Mouse (Mus musculus) stomach, embryonic 14.5 days (tissue): ENCODE results near the gene Olfr508. TPM values are rescaled to one million over a fixed set of nuclear protein-coding genes. Genes with fewer than 3 reads are reported as not detected.

Source experiments
- ATAC-seq: fragments of 200-750 bp; cut with Nextera tagmentation; 2 replicates; pipeline ENCODE4 v1.8.0; 2017; ENCODE audit warnings: low read depth, moderate TSS enrichment; ENCODE audit not compliant: insufficient number of reproducible peaks, insufficient read depth, low FRiP score
- H3K27ac ChIP-seq: fragments of 300-500 bp; sonication (generic); 2 replicates; pipeline ENCODE4 v1.5.1; 2014; ENCODE audit warnings: mild to moderate bottlenecking, low read length, moderate library complexity, mixed read lengths
- H3K27me3 ChIP-seq: fragments of 300-500 bp; sonication (generic); 2 replicates; pipeline ENCODE4 v1.6.1; 2014; ENCODE audit warnings: low read length, control low read depth, mixed read lengths; ENCODE audit not compliant: control insufficient read depth, insufficient read depth
- H3K36me3 ChIP-seq: fragments of 300-500 bp; sonication (generic); 2 replicates; pipeline ENCODE4 v1.6.1; 2014; ENCODE audit warnings: mild to moderate bottlenecking, control low read depth, low read length, moderate library complexity, mixed read lengths; ENCODE audit not compliant: control insufficient read depth, insufficient read depth
- H3K4me1 ChIP-seq: fragments of 300-500 bp; sonication (generic); 2 replicates; pipeline ENCODE4 v1.6.1; 2014; ENCODE audit warnings: low read length, control low read depth, mixed read lengths; ENCODE audit not compliant: control insufficient read depth, insufficient read depth
- H3K4me2 ChIP-seq: fragments of 300-500 bp; sonication (generic); replicated peaks from 2 replicates; pipeline ENCODE4 v1.6.1; 2014; ENCODE audit warnings: low read depth, low read length, control low read depth
- H3K4me3 ChIP-seq: fragments of 300-500 bp; sonication (generic); 2 replicates; pipeline ENCODE4 v1.5.1; 2014; ENCODE audit warnings: low read depth, low read length, control low read depth
- H3K9ac ChIP-seq: fragments of 300-500 bp; sonication (generic); replicated peaks from 2 replicates; pipeline ENCODE4 v1.6.1; 2014; ENCODE audit warnings: low read depth, mild to moderate bottlenecking, control low read depth, low read length, moderate library complexity, mixed read lengths
- H3K9me3 ChIP-seq: fragments of 300-500 bp; sonication (generic); 2 replicates; pipeline ENCODE4 v1.6.1; 2016; ENCODE audit warnings: low read depth, low read length, control low read depth; ENCODE audit not compliant: control insufficient read depth
- WGBS: fragments of 180-500 bp; shearing (Covaris S2); extraction: QIAGEN DNeasy Blood & Tissue Kit; methylation state at CpG from one replicate; pipeline ENCODE4 v1.1.7; 2014; 5-methylcytosine and 5-hydroxymethylcytosine counted together
- polyA plus RNA-seq: library from polyadenylated mRNA; unstranded; fragments of >200 nt; fragmentation: Nextera tagmentation; extraction: Ambion mirVana; gene quantifications from 2 replicates; pipeline ENCODE4 v1.2.1, GENCODE M21; 2014

The Olfr508 gene
- polyA plus RNA-seq, 1 experiment from 2014 or later, result not detected

DNA sequence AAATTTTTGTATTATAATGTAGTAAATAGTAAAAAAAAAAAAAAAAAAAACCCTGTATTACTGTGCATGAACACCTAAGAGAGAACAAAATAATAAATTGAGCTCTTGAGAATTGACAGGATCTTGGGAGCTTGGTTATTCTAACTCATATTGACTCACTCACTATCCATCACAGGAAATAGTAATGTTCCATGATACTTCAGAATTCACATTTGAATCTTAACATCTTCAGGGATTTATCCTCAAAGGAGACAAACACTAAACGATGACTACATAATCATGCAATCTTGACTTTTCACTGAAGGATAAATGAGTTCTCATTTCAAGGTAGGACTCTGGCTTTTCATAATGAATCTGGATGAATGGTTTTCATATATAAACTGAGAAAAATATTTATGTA, 36.3 kb downstream of the Olfr508 start, which contains the start of gene Olfr510:
TSS of gene Olfr510 (plus strand) at position 301 of the 400 bp plus-strand sequence.
- Histone ChIP-seq H3K27me3 (no peaks in the 10 kb centered on the region), H3K9ac (no peak within 1 kb of the TSS), H3K9me3 (no peaks in the 10 kb centered on the region), H3K36me3 (no peaks in the 10 kb centered on the region), H3K4me1 (no peaks in the 10 kb centered on the region), H3K4me3 (no peak within 1 kb of the TSS), H3K27ac (no peak within 1 kb of the TSS), H3K4me2 (no peak within 1 kb of the TSS)
- WGBS, result 85% methylated on average over 1 of the region's 1 CpGs
- no peak for ATAC-seq

DNA sequence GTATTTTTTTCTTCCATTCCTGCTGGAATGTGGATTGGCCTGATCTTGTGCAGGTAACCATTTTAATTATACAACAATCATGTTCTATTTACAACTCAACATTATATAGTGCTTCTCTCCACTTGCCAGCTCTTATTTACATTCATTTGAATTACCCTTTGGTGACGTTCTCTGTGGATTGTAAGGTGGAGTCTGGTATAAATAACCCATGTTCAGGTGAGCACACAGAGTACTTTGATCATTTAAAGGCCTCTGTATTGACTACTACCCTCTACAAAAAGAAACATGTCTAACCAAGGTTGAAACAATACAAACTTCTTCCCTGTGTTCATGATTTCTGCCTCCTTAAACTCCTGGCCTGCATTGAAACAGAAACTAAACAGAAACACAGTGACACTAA, 41.3 kb downstream of the Olfr508 start:
- Histone ChIP-seq H3K27ac (no peak overlapping the region), H3K27me3 (no peaks in the 10 kb centered on the region), H3K9me3 (no peaks in the 10 kb centered on the region), H3K36me3 (no peaks in the 10 kb centered on the region), H3K9ac (no peak overlapping the region), H3K4me2 (no peak overlapping the region), H3K4me3 (no peak overlapping the region), H3K4me1 (no peaks in the 10 kb centered on the region)
- ATAC-seq, result no peak
- WGBS, result 44% methylated on average over 1 of the region's 1 CpGs

DNA sequence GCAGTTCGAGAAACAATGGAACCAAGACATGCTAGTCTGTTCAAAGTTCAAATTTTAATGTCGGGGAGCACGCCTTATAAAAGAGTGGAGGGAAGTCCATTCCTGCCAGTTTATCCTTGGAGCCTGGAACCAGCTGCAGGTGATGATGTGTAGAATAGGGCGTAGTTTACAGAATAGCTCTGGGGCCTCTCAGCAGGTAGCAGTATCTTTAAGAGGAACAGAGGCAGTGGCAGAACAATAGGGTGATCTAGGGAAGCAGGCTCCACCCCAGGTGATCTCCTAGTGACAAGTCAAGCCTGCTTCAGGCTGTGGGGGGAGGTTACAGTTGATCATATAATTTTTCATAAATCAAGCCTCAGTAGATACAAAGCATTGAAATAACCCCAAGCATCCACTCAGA, 49.1 kb downstream of the Olfr508 start:
- Histone ChIP-seq H3K9me3 (no peaks in the 10 kb centered on the region), H3K4me2 (no peak overlapping the region), H3K4me3 (no peak overlapping the region), H3K9ac (no peak overlapping the region), H3K4me1 (no peaks in the 10 kb centered on the region), H3K27me3 (no peaks in the 10 kb centered on the region), H3K36me3 (no peaks in the 10 kb centered on the region), H3K27ac (no peak overlapping the region)
- 80% methylated on average over 4 of the region's 4 CpGs for WGBS
- ATAC-seq, result no peak

Other genes with a start within 250 kb of the Olfr508 start
- gene Olfr495, start 236.8 kb upstream of the Olfr508 start, polyA plus RNA-seq, result not detected in 2 replicates
- not detected in 2 replicates for gene Olfr497, start 209.6 kb upstream of the Olfr508 start, polyA plus RNA-seq
- gene Olfr498, start 164.7 kb upstream of the Olfr508 start, polyA plus RNA-seq, result not detected in 2 replicates
- gene Olfr502, start 104.9 kb upstream of the Olfr508 start, polyA plus RNA-seq, result not detected in 2 replicates
- gene Olfr503, start 85.5 kb upstream of the Olfr508 start, polyA plus RNA-seq, result not detected in 2 replicates
- gene Olfr504, start 64.2 kb upstream of the Olfr508 start, polyA plus RNA-seq, result not detected in 2 replicates
- gene Olfr506, start 19.2 kb upstream of the Olfr508 start, polyA plus RNA-seq, result 0.07 TPM in 1 of 2 replicates, not detected in the other
- gene Olfr507, start 8.2 kb upstream of the Olfr508 start, polyA plus RNA-seq, result not detected in 2 replicates
- gene Olfr509, start 21.9 kb downstream of the Olfr508 start, polyA plus RNA-seq, result not detected in 2 replicates
- not detected in 2 replicates for gene Olfr510, start 36.4 kb downstream of the Olfr508 start, polyA plus RNA-seq
- gene Olfr512, start 83.3 kb downstream of the Olfr508 start, polyA plus RNA-seq, result not detected in 2 replicates
- gene Olfr513, start 121.0 kb downstream of the Olfr508 start, polyA plus RNA-seq, result not detected in 2 replicates
- gene Olfr514, start 196.0 kb downstream of the Olfr508 start, polyA plus RNA-seq, result not detected in 2 replicates
- not detected in 2 replicates for gene Olfr516, start 220.5 kb downstream of the Olfr508 start, polyA plus RNA-seq
- gene Olfr517, start 242.4 kb downstream of the Olfr508 start, polyA plus RNA-seq, result not detected in 2 replicates